Mouse (Mus musculus): Measurements from ENCODE around the gene Prkg1.

The Prkg1 gene

GRCm38 (mm10) chr19:30861441-30861840, 903.4 kb downstream of the Prkg1 start:
- in situ Hi-C loops (cut with MboI): no loop called here

- in situ Hi-C loops (cut with MboI): no loop called here
These were observed 913.8 kb downstream of the Prkg1 start for GRCm38 (mm10) chr19:30851023-30851422.

- in situ Hi-C loops (cut with MboI): no loop called here
These were observed 919.9 kb downstream of the Prkg1 start for GRCm38 (mm10) chr19:30844916-30845315.

- in situ Hi-C loops (cut with MboI): no loop called here
These were observed 921.2 kb downstream of the Prkg1 start for GRCm38 (mm10) chr19:30843637-30844036.

GRCm38 (mm10) chr19:30843052-30843564, 921.7 kb downstream of the Prkg1 start:
- in situ Hi-C loops (cut with MboI): no loop called here

GRCm38 (mm10) chr19:30842640-30843039, 922.2 kb downstream of the Prkg1 start:
- in situ Hi-C loops (cut with MboI): no loop called here

- in situ Hi-C loops (cut with MboI): no loop called here
These were observed 931.7 kb downstream of the Prkg1 start for GRCm38 (mm10) chr19:30833045-30833651.

- in situ Hi-C loops (cut with MboI): no loop called here
These were observed 935.5 kb downstream of the Prkg1 start for GRCm38 (mm10) chr19:30829231-30829775.

- in situ Hi-C loops (cut with MboI): no loop called here
These were observed 937.0 kb downstream of the Prkg1 start for GRCm38 (mm10) chr19:30827820-30828219.

- in situ Hi-C loops (cut with MboI): no loop called here
These were observed 938.7 kb downstream of the Prkg1 start for GRCm38 (mm10) chr19:30826106-30826505.

- in situ Hi-C loops (cut with MboI): no loop called here
These were observed 949.2 kb downstream of the Prkg1 start for GRCm38 (mm10) chr19:30815661-30816060.

GRCm38 (mm10) chr19:30806265-30806664, 958.6 kb downstream of the Prkg1 start:
- in situ Hi-C loops (cut with MboI): no loop called here

- in situ Hi-C loops (cut with MboI): no loop called here
These were observed 984.0 kb downstream of the Prkg1 start for GRCm38 (mm10) chr19:30780803-30781202.

GRCm38 (mm10) chr19:30768316-30768715, 996.5 kb downstream of the Prkg1 start:
- in situ Hi-C loops (cut with MboI): no loop called here

GRCm38 (mm10) chr19:30744426-30744825, 1020.4 kb downstream of the Prkg1 start:
- in situ Hi-C loops (cut with MboI): no loop called here

GRCm38 (mm10) chr19:30699130-30699529, 1065.7 kb downstream of the Prkg1 start:
- in situ Hi-C loops (cut with MboI): no loop called here

GRCm38 (mm10) chr19:30691258-30691657, 1073.6 kb downstream of the Prkg1 start:
- in situ Hi-C loops (cut with MboI): no loop called here

GRCm38 (mm10) chr19:30690691-30691090, 1074.1 kb downstream of the Prkg1 start:
- in situ Hi-C loops (cut with MboI): no loop called here

- in situ Hi-C loops (cut with MboI): no loop called here
These were observed 1076.9 kb downstream of the Prkg1 start for GRCm38 (mm10) chr19:30687942-30688341.

GRCm38 (mm10) chr19:30676308-30676707, 1088.5 kb downstream of the Prkg1 start:
- in situ Hi-C loops (cut with MboI): no loop called here

GRCm38 (mm10) chr19:30664269-30664668, 1100.6 kb downstream of the Prkg1 start:
- in situ Hi-C loops (cut with MboI): no loop called here

GRCm38 (mm10) chr19:30642629-30643170, 1122.1 kb downstream of the Prkg1 start:
- in situ Hi-C loops (cut with MboI): no loop called here

- in situ Hi-C loops (cut with MboI): no loop called here
These were observed 1127.4 kb downstream of the Prkg1 start for GRCm38 (mm10) chr19:30637471-30637870.
